Mouse (Mus musculus): ENCODE measurements around the gene Atp11a.

- no peak for TF ChIP-seq CTCF (IDR thresholded peaks at IDR 0.05; ENCODE audit: low read depth, low read length)
- no peak for TF ChIP-seq POLR2A (IDR thresholded peaks at IDR 0.05; ENCODE audit: borderline replicate concordance, low read depth, low read length)
Measured at GRCm38 (mm10) chr8:12829381-12829780, 72.6 kb downstream of the Atp11a start.
